Mouse (Mus musculus) adrenal gland, postnatal 25 days (tissue): Measurements from ENCODE around the gene Tex21. TPM values are rescaled to one million over a fixed set of nuclear protein-coding genes. Genes with fewer than 3 reads are reported as not detected.

Experiments used
- DNase-seq: peaks from one replicate; pipeline ENCODE4 v3.0.0; 2021; ENCODE audit warnings: mixed read lengths
- long read RNA-seq: library from polyadenylated mRNA; stranded (forward); transcript quantifications from one replicate; pipeline ENCODE4 v2.0.0, GENCODE M21; 2021
- total RNA-seq: library from RNA; stranded (reverse); gene quantifications from 2 replicates; pipeline ENCODE4 v1.2.3, GENCODE M21; 2021

Tex21 gene
- not detected in 2 replicates for total RNA-seq
- long read RNA-seq = 0 reads

DNA sequence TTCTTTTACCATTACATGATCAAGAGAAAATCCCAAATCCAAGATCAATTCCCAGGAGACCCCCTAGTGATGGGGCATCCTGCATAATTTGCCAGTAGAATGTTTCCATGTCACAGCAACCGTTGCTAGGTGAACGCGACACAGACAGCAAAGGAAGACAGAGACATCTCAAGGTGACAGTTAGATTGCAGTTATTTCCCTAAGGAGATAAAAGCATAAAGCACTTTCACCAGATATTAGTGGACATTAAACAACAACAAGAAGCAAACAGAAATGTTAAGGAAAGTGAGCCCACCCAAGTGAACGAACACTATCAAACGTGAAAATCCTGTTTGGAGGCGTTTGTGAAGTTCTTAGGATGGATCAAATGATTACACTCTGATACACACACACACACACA lies at the start of gene Tex21:
Tex21 (minus strand) TSS at position 101 of the 400 bp plus-strand sequence.
- DNase-seq = no peak

DNA sequence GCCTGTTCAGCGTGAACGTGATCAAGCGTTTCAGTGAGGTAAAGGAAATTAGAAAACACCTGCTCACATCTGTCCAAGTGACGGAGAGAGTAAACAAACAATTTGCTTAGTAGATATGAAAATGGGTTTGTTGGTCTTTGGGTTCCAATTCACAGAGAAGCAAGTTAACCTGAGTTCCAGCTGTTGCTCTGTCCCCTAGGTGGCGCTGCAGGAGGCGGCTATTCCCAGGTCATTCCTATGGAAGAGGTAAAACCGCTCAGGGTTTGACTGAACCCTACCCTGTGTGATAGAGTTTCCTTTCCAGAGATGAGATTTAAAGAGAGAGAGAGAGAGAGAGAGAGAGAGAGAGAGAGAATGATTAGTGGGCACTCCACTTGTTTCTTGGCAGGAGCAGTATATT lies 46.6 kb upstream of the Tex21 start:
- peak; percentile 74 for DNase-seq

DNA sequence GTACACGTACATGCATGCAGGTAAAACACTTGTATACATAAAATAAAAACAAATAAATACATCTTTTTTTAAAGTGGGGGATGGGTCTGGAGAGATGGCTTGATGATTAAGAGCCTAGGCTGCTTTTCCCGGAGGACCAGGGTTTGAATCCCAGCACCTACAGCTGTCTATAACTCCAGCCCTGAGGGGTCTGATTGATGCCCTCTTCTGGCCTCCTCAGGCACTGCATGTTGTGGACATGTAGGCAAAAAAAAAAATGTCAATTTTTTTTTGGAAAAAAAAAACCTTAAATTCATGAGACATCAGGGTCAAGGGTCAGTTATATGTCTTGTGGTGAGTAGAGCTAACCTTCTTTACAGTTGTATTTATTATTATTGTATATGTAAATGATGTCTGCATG lies 43.7 kb upstream of the Tex21 start:
- no peak for DNase-seq

GRCm38 (mm10) chr12:76289428-76289827 lies 42.9 kb upstream of the Tex21 start:
- DNase-seq = no peak

DNA sequence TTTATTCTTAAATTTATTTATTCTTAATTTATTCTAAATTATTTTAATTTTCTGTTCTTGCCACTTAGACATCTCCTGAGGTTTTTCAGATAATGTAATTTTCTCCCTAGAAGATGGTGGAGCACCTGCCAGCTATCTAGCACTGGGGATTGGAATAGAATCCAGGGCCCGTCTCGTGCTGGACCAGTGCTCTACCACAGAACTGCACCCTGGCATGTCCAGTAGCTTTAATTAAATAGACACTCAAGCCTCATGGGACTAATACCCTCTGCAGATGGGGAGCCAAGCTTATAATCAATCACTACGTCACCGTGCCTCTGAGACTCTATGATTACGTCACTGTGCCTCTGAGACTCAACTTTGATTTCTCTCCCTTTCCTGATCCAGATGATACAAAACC lies 41.9 kb upstream of the Tex21 start:
- no peak for DNase-seq

- no peak for DNase-seq
Measured at GRCm38 (mm10) chr12:76287986-76288385, 41.4 kb upstream of the Tex21 start.

DNA sequence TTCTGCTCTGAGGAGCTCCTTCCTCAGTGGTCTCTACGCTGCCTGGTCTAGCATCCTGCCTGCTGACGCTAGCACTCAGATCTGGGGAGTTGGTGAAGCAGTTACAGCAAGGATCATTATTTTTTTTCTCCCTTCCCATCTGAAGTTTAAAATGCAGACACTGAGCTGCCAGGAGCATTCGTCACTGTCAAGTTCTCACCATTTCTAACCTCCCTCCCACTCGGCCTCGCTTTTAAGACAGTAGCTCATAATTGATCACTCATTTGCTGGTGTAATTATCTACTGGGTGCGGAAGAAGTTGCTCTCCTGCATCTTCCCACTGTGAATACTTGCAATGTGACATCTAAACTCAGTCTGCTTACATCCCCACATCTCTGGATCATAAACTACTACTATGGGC lies 38.9 kb upstream of the Tex21 start:
- DNase-seq = no peak

DNA sequence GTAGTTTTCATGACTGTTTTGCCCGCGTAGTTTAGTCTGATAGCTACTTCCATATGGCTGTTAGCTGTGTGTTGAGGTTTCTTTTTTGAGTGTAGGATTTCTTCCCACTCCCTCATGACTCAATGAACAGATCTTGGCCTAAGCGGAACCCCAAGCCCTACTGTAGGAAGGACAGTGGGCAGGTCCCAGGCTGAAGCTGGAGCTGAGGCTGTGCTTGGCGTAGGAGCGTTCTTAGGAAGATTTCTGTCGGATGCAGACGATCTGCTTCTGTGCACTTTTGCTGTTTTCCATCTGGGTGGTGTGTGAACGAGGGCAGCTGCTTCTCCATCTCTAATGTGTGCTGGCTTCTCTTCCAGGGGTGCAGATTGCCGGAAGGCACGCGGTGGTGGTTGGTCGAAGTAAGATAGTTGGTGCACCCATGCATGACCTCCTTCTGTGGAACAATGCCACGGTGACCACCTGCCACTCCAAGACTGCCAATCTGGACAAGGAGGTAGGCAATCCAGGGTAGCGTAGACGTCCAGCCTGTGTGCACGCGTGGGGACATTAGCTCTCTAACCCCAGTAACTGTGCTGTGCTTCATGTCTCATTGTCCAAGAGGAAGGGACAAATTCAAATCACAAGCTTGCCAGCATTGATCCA lies 36.1 kb upstream of the Tex21 start:
- DNase-seq = no peak

- peak; percentile 35 for DNase-seq
Measured at GRCm38 (mm10) chr12:76282132-76282531, 35.6 kb upstream of the Tex21 start.

DNA sequence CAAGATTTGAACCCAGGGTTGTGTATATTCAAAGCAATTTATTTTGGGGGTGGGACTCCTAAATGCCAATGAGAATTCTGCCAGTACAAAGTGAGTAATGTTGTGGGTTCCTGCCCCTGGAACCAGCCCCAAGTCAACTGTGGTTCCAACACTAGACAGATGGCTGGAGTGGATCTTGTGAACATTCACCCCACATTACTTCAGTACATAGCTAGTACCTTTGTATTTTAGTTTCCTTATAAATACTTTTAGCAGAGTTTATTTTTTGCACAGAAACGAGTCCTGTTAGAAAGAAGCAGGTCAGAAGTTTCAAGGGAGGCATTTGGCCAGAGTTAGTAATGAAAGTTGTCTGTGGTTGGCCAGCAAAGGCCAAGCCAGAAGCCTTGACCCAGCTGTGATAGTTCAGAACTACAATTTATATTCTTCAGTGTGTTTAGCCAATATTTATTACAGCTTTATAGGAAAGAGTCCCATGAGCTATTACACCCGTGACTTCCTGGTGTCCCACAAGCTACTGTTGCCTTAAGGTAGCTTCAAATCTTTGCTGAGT lies 34.6 kb upstream of the Tex21 start:
- DNase-seq = no peak

- no peak for DNase-seq
Measured at GRCm38 (mm10) chr12:76280556-76280955, 34.0 kb upstream of the Tex21 start.

DNA sequence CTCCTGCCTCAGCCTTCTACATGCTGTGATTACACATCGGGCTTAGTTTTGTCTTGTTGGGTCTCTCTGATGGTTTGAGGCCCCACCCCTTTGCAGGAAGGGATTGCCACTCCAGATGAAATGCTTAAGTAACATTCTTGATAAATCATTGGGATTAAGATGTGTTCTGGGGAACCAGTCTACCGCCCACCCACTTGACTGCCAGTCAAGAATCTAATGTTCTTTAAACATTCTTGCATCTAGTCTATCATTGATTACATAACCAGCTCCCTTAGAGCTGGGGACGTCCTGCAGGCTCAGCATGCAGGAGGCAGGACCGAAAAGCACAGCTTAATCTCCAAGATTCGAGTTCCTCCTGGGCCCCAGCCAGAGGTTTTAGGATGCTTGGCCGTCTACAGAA lies 31.7 kb upstream of the Tex21 start:
- no peak for DNase-seq

DNA sequence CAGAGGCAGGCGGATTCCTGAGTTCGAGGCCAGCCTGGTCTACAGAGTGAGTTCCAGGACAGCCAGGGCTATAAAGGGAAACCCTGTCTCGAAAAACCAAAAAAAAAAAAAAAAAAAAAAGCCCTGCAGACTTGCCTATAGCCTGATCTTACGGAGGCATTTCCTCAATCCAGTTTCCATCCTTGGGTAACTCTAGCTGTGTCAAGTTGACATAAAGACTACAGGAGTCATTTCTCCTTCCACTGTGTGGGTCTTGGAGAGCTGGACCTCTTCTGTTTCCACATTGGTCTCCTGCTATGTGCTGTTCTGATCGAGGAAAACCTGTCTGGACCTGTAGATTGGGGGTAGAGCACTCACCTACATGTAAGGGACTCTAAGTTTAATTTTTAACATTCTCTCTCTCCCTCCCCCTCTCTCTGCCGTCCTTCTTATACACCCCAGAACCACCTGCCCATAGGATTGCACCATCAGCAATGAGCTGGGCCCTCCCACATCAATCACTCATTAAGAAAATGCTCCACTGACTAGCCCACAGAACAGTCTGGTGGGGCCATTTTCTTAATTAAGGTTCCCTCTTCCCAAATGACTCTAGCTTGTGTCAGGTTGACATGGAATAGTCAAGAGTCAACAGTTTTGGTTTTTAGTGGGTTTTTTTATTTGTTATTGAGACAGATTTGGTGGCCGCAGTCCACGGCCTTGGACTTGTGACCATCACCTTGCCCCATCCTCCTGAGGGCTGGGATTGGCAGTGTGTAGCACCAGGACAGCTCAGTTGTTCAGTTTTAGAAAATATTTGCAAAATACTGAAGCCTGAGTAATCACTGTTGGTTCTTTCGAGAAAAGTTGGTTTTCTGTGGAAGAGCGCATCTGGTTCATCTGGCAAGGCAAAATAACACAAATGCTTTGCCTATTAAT lies 26.3 kb upstream of the Tex21 start:
- DNase-seq = no peak

- no peak for DNase-seq
Measured at GRCm38 (mm10) chr12:76271516-76271915, 25.0 kb upstream of the Tex21 start.

GRCm38 (mm10) chr12:76269196-76269595 lies 22.6 kb upstream of the Tex21 start:
- no peak for DNase-seq

DNA sequence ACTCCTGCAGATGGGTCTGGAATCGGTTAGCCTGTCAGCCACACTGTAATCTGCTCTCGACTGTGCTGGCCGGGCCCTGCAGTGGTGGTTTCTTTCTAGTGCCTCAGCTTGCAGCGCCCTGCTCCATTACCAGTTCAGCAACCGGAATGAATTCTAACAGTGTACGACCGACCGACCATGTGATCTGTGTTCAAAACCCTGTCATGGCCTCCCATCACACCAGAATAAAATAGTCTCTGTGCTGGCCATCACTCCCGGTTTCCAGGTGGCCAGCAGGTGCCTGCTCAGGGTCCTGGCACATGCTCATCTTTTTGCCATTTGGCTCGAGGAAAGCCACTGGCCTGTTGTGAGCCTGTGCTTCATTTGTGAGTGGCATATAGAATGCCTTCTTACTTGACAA lies 22.1 kb upstream of the Tex21 start:
- no peak for DNase-seq

GRCm38 (mm10) chr12:76266875-76267274 lies 20.3 kb upstream of the Tex21 start:
- no peak for DNase-seq

DNA sequence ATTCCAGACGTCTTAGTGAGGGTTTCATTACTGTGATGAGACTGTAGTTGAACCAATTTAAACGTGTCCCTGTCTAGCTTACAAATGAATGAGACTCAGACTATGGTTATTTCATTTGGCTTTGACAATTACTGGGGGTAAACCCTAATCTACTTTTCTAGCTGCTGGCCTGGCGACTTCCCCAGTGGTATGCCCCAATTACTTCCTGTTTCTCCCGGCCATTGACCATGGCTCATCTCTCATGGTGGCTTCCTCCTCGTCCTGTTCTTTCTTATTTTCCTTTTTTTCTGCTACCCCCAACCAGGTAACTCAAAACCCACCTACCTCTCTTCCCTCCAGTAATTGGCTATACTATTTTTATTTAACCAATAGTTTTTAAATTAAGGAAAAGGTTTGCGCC lies 18.5 kb upstream of the Tex21 start:
- DNase-seq = no peak

DNA sequence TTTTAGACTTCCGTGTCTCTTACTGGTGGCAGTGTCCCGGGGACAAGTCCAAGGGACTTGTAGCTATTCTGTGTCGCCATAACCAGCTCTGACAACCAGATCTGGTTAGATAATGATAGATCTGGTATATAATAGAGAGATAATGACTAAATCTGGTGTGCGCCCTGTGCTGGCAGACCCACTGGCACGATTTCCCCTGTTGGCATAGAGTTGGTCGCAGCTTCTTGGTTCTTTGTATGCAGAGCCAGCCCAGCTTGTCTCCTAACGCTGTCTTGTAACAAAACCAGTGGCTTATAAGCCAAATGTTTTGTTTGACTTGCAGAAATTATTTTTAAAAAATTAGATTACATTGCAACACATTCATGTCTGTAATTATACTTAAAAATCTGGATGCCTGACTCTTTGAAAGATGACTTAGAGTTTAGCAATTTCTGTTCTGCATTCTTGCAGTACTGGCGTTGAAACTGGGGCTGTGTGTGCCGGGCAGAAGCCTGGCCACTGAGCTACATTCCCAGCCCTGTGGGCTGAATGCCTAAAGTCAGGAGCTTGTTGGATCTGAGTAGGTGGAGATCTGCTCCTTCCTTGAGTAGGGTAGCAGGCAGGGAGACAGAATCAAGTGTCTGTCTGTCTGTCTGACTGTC lies 17.9 kb upstream of the Tex21 start:
- DNase-seq = no peak

GRCm38 (mm10) chr12:76263876-76264275 lies 17.3 kb upstream of the Tex21 start:
- DNase-seq = no peak

GRCm38 (mm10) chr12:76262918-76263317 lies 16.4 kb upstream of the Tex21 start:
- no peak for DNase-seq

DNA sequence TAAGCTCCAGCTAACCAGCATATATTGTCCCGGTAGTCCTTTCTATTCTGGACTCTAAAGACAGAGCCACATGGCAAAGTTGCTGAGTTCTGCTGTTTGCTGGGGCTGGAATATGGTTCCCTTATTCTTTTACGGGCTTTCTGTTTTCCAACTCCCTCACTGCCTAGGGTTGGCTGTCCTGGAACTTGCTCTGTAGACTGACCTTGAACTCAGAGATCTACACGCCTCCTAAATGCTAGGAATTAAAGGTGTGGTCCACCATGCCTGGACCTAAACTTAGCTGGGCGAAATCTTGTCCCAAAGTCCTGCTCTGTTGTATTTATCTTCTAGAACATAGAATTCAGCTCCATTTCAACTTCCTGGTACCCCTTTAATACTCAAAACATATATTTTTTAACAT lies 15.0 kb upstream of the Tex21 start:
- DNase-seq = no peak

GRCm38 (mm10) chr12:76260673-76261072 lies 14.1 kb upstream of the Tex21 start:
- DNase-seq = no peak
